Mouse (Mus musculus): Measurements from ENCODE around the gene Parp1.
A peak's percentile ranks its signal among the peaks of the same experiment; 100 is the strongest.
"Not testable (repeated sequence)": the region's sequence is repeated elsewhere in the genome, so short reads cannot be mapped to it uniquely, and the experiment has no call there.

Parp1 gene

GRCm38 (mm10) chr1:180559454-180559853 lies 9.3 kb upstream of the Parp1 start:
- ATAC-seq (ENCODE audit: low TSS enrichment): no peak

- ATAC-seq (ENCODE audit: low TSS enrichment): no peak
These were observed 7.5 kb upstream of the Parp1 start for GRCm38 (mm10) chr1:180561187-180561586.

- peak; percentile 86 for ATAC-seq (ENCODE audit: low TSS enrichment)
These were observed 3.8 kb upstream of the Parp1 start for GRCm38 (mm10) chr1:180564885-180565284.

- ATAC-seq (ENCODE audit: low TSS enrichment): no peak
These were observed 963 bp upstream of the Parp1 start for GRCm38 (mm10) chr1:180567761-180568160.

- ATAC-seq (ENCODE audit: low TSS enrichment): 0 out of 2 replicates have a peak, but pooled peaks have one; percentile 0
These were observed 476 bp upstream of the Parp1 start for GRCm38 (mm10) chr1:180568248-180568647.

GRCm38 (mm10) chr1:180569453-180569852 lies 729 bp downstream of the Parp1 start:
- 0 out of 2 replicates have a peak, but pooled peaks have one; percentile 0 for ATAC-seq (ENCODE audit: low TSS enrichment)

- ATAC-seq (ENCODE audit: low TSS enrichment): no peak
These were observed 1.5 kb downstream of the Parp1 start for GRCm38 (mm10) chr1:180570181-180570580.

- no peak for ATAC-seq (ENCODE audit: low TSS enrichment)
These were observed 2.4 kb downstream of the Parp1 start for GRCm38 (mm10) chr1:180571018-180571589.

GRCm38 (mm10) chr1:180571721-180572120 lies 3.0 kb downstream of the Parp1 start:
- not testable (repeated sequence) for ATAC-seq (ENCODE audit: low TSS enrichment)

- ATAC-seq (ENCODE audit: low TSS enrichment): no peak
These were observed 3.4 kb downstream of the Parp1 start for GRCm38 (mm10) chr1:180572154-180572553.

GRCm38 (mm10) chr1:180576524-180576923 lies 7.8 kb downstream of the Parp1 start:
- ATAC-seq (ENCODE audit: low TSS enrichment): peak; percentile 47; the same call in 1 of the 2 replicates

- ATAC-seq (ENCODE audit: low TSS enrichment): peak; percentile 77
These were observed 9.1 kb downstream of the Parp1 start for GRCm38 (mm10) chr1:180577837-180578236.

- ATAC-seq (ENCODE audit: low TSS enrichment): 0 out of 2 replicates have a peak, but pooled peaks have one; percentile 16
These were observed 19.2 kb downstream of the Parp1 start for GRCm38 (mm10) chr1:180587792-180588442.

- no peak for ATAC-seq (ENCODE audit: low TSS enrichment)
These were observed 31.9 kb downstream of the Parp1 start for GRCm38 (mm10) chr1:180600578-180600977.

- no peak for ATAC-seq (ENCODE audit: low TSS enrichment)
These were observed 33.1 kb downstream of the Parp1 start for GRCm38 (mm10) chr1:180601806-180602205.

GRCm38 (mm10) chr1:180604579-180604978 lies 35.9 kb downstream of the Parp1 start:
- ATAC-seq (ENCODE audit: low TSS enrichment): peak; percentile 92

- no peak for ATAC-seq (ENCODE audit: low TSS enrichment)
These were observed 37.4 kb downstream of the Parp1 start for GRCm38 (mm10) chr1:180606106-180606505.

- ATAC-seq (ENCODE audit: low TSS enrichment): no peak
These were observed 38.3 kb downstream of the Parp1 start for GRCm38 (mm10) chr1:180606796-180607577.

GRCm38 (mm10) chr1:180607578-180607879 lies 38.8 kb downstream of the Parp1 start:
- ATAC-seq (ENCODE audit: low TSS enrichment): no peak

GRCm38 (mm10) chr1:180611842-180612241 lies 43.1 kb downstream of the Parp1 start:
- ATAC-seq (ENCODE audit: low TSS enrichment): not testable (repeated sequence)

GRCm38 (mm10) chr1:180616762-180617161 lies 48.0 kb downstream of the Parp1 start:
- no peak for ATAC-seq (ENCODE audit: low TSS enrichment)

GRCm38 (mm10) chr1:180622389-180622788 lies 53.7 kb downstream of the Parp1 start:
- ATAC-seq (ENCODE audit: low TSS enrichment): no peak

- no peak for ATAC-seq (ENCODE audit: low TSS enrichment)
These were observed 55.2 kb downstream of the Parp1 start for GRCm38 (mm10) chr1:180623911-180624310.

Data from frontal cortex, adult (tissue).